Mouse (Mus musculus): ENCODE measurements at regions not wholly inside any gene's neighbourhood (a gene's known extent, or its start where the extent isn't known, plus 50 kb on each side); places are given as distances from the start of the nearest gene placed in this dataset.

DNA sequence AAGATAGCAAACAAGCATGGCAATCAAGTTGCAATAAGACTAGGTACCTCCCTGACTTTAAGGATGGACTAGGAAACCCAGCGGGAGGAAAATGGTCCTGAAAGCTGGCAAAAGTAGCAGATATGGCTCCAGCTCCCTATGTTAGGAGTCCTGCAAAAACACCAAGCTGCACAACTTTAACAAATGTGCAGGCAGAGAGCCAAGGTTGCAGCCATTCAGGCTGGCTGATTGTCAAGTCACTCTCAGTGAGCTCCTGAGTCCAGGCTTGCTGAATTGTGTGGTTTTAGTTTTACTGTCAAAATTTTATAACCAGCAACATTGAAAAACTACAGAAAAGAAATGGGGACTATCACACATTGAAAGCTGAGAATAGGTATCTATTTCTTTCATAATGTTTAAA lies 1122.8 kb upstream of the Slc10a2 start:
- no peak for DNase-seq (ENCODE audit: low spot score in 2 of 2)

DNA sequence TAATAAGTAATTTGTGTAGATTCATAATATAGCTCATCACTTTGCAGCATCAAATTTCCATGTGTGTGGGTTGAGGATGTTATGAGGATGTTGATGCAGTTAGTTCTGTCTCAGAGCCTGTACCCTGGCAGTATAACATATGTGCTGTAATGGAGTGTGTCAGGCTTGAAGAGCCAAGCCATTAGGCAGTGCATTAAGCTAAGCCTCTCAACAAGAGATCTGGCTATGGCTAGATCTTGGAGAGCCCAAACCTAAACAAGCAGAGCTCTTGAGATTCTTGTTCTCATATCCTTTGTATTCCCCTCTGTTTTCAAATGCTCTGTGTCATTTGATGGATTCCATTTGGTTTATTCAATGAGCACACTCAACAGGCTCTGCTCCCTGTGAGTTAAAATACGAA lies 1120.0 kb upstream of the Slc10a2 start:
- DNase-seq (ENCODE audit: low spot score in 2 of 2) = no peak

DNA sequence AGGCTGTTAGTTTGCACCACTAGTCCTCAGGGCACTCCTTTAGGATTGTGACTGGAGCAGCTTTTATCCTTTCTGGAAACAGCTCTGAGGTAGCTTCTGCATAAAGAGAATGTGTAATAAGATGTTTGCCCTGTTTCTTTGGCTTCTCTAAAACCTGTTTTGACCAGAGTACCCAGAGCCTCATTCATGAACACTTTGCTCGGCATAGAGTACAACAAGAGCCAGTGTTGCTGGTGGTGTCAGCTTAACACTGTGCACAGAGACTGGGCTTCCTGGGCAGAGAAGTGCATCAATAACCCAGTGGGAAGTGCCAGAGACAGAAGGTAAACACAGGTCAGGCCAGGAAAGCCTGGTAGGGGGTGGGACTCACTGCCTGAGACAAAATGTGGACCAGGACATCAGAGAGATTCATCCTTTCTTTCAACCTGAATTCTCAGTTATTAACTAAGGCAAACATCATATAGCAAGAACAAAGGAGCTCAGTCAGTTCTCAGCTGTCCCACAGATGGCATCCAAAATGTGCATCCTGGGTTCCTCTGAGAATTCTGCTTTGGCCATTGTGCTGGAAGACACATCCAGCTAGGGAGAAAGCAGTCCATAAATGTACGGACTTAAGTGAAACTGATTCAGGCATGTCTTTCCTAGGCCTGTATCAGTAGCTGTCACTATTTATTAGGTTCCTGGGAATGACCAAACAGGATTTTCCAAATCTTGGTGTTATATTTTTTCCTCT lies 1102.6 kb upstream of the Slc10a2 start:
- no peak for DNase-seq (ENCODE audit: low spot score in 2 of 2)

DNA sequence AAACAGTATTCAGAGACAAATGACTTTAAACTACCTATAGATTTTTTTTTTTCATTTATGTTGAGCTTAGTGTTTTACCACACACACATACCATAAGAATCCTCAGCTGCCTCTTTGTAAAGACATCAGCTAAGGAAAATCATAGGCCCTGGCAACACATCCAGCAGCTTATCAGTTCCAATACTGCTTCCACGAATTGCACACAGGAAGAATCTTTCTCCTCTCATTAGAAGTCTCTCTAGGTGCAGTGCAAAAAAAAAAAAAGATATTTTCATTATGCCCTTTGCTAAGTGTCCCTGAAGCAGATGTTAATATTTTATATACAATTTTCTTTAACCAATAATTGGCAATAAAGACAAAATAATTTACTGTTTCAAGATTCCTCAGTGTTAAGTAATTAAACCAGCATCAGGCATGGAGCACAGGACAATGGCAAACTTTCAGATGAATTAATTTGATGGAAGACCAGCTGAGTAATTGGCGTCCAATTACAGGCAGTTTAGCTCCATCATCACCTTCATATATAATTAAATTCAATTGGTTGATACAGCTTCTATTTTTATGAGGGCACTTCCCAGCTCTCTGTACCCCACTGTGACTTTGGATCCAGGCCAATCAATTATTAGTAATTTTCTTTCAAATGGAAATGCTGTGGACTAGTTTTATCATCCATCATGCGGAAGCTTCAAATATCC lies 1099.0 kb upstream of the Slc10a2 start:
- DNase-seq (ENCODE audit: low spot score in 2 of 2) = no peak

DNA sequence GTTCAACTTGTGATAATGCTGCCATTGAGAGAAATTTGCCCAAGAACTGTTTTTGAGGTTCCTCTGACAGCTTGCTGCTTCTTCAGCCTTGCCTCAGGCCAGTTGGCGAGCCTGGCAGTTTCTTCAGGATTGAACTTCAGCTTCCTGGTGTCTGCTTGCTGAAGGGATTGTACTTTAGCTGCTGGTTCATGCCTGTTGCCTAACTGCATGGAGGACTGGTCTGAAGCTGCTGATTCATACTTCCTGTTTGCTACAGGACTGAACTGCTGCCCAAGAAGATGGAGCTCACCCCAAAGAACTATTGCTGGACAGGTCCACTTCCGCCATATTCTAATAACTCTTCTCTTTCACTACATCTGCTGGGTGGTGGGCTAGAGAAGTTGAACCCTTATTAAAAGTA lies 1086.3 kb upstream of the Slc10a2 start:
- no peak for DNase-seq (ENCODE audit: low spot score in 2 of 2)

DNA sequence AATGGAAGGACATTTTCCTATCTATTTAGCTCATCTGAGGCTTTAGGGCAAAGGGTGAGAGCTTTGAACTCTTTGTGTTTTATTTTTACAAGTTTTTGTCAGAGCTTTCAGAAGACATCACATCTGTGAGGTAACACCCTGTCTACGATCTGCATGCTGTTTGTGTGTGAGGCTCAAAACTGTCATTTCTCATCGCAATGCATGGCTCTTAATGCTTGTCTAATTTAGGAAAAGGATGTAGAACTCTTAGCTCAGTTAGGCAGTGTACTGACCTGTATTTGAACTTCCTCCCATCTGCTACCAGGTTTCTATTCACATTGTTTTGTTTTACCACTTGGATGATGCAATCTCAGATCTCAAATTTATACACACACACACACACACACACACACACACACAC lies 1083.3 kb upstream of the Slc10a2 start:
- no peak for DNase-seq (ENCODE audit: low spot score in 2 of 2)

DNA sequence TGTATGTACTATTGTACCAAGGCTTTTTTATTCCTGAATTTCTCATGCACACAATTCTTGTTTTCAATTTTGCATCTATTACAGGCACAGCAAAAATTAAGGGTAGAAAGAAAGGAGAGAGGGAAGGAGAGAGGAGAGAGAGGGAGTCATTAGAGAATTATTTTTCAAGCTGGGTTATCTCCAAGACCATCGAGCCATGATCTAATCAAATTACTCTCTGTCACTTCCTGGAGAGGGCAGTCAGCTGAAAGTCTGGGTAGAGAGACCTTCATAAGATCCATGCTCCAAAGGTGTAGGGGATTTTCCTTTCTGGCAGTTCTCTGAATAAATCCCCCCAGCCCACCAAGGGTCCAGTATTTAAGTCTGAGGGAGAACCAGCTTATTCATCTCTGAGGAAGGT lies 1081.4 kb upstream of the Slc10a2 start:
- DNase-seq (ENCODE audit: low spot score in 2 of 2) = no peak

DNA sequence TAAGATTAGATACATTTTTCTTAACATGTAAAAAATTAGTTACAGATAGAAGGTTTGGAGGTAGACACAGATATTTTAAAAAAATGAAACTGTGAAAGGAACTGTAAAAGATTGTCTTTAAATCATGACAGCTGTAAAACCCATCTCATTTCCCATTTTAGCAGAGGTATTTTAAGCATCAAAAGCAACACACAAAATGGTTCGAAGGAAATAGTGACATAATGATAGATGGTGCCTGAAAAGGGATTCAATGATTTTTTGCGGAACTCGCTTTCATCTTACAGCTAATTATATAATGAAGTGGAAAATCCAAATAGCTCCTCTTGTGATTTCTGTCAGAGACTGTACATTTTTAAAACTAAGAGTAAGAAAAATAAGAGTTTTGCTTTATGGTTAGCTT lies 1074.5 kb upstream of the Slc10a2 start:
- DNase-seq (ENCODE audit: low spot score in 2 of 2) = no peak

DNA sequence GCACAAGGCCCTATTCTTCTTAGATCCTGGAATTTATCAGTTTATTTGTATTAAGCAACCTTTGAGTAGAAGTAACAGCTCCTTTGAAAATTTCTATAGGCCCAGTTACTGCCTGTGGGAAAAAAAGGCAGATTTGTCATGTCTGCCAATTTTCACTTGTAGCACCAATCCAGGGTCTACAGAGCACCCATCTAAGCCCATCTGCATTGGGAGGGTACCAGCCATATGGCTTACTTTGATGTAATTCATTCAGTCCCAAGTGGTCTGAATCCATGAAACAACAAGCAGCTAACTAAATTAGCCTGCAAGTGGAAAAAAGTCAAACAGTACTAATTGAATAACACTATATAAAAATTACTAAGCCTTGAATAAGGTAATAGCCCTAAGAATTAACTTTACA lies 1061.3 kb upstream of the Slc10a2 start:
- DNase-seq (ENCODE audit: low spot score in 2 of 2) = no peak

DNA sequence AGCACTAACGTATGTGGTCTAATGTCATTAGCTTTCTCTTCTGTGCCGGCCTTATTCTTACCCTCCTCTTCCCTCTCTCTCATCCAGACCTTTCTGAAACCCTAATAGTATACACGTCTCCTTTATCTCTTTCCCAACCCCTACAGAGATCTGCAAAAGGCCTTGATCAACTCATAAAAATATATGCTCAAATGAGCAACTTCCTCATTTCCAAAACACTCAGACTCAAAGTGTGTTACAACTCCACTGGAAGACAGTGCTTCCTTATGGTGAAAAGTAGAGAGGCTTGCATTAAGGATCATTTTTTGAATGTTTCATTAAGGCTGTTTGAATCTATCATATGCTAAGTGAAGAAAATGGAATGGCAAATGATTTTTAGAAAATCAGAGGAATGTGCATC lies 1060.1 kb upstream of the Slc10a2 start:
- DNase-seq (ENCODE audit: low spot score in 2 of 2) = no peak

DNA sequence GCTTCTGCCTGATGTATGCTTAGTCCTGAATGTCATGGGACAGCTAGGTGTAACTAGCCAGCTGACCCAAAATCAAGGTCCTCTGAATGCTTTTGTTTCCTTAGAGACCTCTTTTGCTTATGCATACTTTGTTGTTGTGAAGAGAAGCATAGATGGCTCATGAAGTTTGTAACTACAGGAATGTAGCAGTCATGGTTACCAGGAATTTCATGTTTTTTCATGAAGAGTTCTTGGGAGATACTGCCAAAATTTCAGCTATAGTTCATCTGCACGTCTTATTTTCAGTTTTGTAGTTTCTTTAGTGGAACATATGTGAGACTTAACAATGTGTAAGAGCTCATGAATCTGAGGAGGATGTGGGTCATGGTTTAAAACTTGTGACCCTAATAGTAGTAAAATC lies 1059.6 kb upstream of the Slc10a2 start:
- no peak for DNase-seq (ENCODE audit: low spot score in 2 of 2)

DNA sequence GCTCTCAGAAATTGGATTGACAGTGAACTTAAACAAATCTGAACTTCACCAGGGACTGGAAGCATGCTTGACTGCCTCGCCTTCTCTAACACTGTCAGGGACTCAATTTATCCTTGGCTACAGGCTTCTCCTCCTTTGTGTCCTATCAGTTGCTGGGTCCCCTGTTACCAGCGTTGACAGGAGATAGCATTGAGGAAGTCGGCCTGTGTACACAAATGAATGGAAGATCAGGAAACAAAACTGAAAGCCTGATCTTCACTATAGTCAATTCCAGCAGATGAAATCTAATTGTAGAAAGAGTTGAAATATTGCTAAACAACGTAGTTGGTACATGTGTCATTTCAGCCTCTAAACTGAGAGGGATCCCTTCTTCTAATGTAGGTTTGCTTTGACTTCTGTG lies 1039.4 kb upstream of the Slc10a2 start:
- DNase-seq (ENCODE audit: low spot score in 2 of 2) = no peak

DNA sequence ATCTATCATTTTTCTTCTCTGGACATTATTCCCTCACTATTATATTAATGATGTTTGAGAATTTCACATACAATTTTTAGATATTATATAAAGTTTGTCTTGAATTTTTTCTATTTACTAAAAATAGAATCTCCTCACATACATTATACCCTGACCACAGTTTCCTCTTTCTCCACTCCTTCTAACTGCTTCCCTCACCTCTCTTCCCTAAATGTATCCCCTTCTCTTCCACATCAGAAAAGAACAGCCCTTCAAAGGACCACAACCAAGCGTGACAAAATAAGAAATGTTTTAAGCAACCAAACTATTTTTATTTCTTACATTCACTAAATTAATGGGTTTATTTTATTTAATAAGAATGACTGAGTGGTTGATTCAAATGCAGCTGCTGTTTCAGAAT lies 1034.9 kb upstream of the Slc10a2 start:
- DNase-seq (ENCODE audit: low spot score in 2 of 2) = no peak

DNA sequence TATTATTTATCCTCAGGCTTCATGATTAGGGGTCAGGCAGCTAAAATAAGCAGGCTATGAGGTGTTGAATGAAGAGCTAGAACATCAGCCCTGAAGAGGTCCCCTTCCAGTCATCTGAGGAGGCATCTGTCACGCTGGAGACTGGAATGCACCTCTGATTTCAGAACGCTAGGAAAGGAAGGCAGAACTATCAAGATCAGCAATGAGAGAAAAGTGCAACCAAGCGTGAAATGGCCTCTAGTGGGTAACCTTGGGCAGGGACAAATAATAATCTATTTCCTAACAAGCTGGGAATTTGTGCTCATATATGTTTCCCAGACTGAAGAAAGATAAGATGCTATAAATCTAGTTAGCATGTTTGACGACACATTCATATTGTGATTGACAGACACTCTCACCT lies 1034.0 kb upstream of the Slc10a2 start:
- no peak for DNase-seq (ENCODE audit: low spot score in 2 of 2)

DNA sequence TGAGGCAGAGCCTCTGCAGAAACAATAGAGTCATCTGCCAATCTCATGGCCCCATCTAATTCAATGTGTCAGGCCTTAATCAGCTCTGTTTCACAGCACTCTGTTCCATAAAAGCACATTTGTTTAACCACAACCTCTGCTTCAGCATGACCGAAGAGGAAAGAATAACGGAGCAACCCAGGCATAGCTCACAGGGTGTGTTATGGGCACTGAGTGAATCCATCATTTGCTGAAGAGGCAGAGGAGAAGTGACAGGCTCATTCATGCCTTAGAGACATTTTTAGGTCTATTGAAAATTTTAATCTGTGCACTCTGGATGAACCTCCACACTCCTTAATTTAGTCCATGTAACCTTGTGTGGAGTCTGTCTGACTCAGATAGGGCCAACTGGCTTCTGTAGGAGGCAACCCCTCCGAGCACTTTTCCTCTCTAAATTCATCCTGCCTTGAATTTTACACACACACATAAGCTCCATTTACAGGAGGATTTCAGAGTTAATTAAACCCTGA lies 1027.1 kb upstream of the Slc10a2 start:
- no peak for DNase-seq (ENCODE audit: low spot score in 2 of 2)

DNA sequence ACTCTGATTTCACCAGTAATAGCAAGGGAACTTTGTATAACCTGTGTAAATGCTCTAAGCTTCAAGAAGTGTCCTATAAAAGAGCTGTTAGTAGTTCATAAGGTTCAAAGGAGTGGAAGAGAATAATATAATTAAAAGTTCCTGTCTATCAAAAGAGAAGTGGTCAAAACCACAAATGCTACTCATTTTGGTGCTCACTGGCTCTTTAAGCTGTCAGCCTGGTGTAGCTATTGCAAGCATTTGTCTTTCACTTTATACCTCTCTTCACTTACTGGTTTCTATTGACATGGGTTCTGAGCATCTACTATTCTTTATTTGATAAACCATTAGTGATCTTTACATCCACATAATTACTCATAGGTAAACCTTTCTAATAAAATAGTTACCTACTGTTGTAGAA lies 1020.1 kb upstream of the Slc10a2 start:
- DNase-seq (ENCODE audit: low spot score in 2 of 2) = no peak

DNA sequence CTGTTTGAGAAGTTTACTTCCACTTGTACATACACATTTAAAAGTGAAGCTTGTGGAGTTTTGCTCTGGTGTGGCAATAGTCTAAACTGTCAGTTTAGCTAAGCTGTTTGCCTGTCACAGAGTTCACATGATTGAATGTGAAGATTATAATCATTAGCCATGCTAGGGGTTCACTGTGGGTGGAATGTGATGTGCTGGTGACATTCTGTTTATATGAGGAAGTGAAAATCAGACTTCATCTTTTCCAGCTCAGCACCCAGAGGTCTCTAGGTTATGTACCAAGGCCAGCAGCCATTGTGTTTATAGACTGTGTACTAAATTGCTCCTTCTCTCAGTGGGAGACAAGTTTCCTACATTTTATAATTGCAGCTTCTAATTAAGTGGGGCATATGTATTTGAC lies 1014.4 kb upstream of the Slc10a2 start:
- DNase-seq (ENCODE audit: low spot score in 2 of 2) = no peak

DNA sequence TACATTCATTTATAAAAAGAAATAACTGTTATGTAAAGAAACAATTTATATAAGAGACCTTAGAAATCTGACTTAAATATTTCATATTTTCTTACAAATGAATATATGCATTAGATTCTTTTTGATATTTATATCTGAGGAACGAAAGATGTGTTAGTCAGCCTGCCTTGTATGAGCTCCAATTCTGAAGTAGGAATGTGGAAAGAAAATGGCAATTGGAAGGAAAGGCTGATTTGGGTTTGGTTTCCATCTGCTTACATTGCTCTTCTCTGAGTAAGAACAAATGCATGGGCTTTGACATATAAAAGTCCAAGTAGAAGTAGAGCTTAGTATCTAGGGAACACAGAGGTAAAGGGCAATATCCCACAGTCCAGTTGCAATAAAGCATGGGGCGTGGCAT lies 1006.2 kb upstream of the Slc10a2 start:
- DNase-seq (ENCODE audit: low spot score in 2 of 2) = no peak

DNA sequence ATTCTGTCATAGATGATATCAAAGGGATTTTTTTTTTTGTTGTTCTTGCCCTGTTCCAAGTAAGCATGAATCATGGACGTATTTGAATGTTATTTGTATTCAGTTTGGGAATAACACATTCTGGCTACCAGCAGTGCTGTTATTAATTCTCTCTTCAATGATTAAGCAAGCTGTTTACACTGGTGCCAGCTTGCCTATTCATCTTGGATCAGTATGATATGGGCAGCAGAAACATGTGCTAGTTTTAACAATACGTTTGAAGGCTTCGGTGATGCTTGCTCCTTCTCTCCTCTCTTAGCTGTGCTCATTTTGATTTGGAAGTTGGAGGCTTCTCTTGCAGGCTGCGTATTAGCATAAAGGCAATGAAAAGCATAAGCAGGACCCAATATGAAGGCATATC lies 984.9 kb upstream of the Slc10a2 start:
- DNase-seq (ENCODE audit: low spot score in 2 of 2) = no peak

DNA sequence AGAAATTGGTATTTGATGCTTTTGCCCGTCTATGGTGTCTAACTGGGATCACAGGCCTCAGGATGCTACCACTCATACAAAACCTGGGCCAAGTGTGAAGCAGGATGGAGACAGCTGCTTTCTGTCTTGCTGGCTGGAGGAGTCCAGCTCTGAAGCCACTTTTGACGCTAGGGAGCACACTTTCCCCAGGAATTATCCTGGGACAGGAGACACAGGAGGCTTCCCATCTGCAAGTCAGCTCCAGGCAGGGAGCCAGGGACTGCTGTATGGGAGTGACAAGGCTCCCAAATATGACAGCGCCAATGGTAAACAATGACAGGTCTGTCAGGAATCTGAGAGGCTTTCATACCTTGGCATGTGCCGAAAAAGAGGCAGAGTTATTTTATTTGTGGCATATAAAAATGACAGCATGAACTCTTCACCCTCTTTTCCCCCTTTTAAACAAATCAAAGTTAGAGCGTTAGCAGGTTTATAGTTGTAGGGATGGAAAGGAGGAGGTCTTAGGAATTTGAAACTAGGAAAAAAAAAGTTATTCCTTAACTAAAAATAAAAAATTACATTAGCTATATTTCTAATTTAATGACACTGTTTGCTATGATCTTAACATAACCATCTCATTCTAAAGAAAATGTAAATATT lies 938.9 kb upstream of the Slc10a2 start:
- peak in 1 of 2 experiments; percentile 4 for DNase-seq (ENCODE audit: low spot score in 2 of 2)

DNA sequence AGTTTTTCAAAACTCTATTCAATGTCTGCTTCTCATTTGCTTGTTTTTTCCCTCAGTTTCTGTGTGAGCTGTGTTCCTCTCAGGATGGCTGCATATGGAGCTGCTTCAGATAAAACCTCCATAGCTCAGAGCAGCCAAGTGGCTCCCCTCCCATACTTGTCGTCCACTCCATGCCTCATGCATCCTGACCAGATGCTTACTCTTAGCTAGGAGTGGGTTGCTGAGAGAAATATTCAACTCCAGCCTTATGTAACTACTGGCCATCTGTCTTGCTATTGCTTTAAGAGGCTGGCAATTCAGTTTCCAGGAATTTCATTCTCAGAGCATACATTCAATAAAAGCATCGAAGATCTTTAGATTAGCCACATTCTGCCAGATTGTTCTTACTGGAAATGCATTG lies 907.1 kb upstream of the Slc10a2 start:
- no peak for DNase-seq (ENCODE audit: low spot score in 2 of 2)

DNA sequence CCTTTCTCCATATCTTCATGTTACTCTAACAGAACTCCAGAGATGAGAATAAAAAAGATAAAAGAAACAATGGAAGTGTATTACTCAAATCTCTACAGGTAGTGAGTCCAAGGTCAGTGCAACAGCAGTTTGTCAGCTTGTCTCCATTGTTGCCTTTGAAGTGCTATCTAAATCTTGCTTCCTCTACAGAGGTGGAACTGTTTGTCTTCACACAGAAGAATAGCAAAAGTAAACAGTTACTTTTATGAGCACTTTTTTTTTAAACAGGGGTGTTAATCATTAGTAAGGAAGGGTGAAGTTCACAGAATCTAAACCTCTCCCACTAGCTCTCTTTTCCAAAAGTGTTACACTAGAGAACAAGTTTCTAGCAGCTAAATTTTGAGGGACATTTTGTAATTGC lies 906.0 kb upstream of the Slc10a2 start:
- DNase-seq (ENCODE audit: low spot score in 2 of 2) = no peak

DNA sequence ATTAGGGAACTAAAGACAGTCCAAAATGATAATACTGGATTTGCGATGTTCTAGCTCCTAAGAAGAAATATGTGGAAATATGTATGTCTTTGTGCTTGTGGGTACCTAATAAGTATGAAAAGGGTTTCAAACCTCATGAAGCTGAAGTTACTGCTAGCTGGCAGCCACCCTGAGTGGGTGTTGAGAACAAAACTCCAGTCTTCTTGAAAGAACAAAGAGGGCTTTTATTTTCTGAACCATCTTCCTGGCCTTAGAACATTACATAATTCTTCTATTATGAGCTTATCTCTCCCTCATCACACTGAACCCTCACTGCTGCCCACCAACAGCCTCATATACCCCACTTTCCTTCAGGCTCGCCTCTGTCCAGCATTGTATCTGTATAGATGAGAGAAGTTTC lies 905.6 kb upstream of the Slc10a2 start:
- no peak for DNase-seq (ENCODE audit: low spot score in 2 of 2)
